Mouse (Mus musculus) neutrophil, adult 65 days (primary cell): ENCODE data around the gene Slc26a5. TPM values are rescaled to one million over a fixed set of nuclear protein-coding genes. Genes with fewer than 3 reads are reported as not detected.

Experiments used
- total RNA-seq: library from RNA; stranded (reverse); gene quantifications from 2 replicates; pipeline ENCODE4 v1.2.4, GENCODE M21; 2023

The Slc26a5 gene
- total RNA-seq, result not detected in 2 replicates

GRCm38 (mm10) chr5:21865346-21866107, at the start of gene Slc26a5:
TSS of gene Slc26a5 (minus strand) at chr5:21865604.

DNA sequence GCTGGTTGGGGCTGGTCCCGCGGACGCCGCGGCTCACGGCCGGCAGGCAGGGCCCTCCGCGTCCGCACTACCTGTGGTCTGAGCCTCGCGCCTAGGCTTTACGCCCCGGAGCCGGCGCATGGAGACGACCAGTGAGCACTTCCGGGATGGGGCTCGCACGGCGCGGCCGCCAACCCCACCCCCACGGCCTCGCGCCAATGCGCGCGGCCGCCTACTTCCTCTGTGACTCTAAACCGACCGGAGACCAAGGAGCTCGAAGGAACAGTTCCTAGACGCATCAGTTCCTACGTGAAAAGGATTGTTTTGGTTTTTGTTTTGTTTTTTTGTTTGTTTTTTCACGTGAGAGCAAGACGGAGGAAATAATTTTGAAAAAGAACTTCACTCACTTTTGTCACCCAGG, 80.4 kb downstream of the Slc26a5 start, which contains the start of the genes Dnajc2 and Psmc2:
Dnajc2 (minus strand) TSS at position 199 of the 400 bp plus-strand sequence.
Psmc2 (plus strand) TSS at position 231 of the 400 bp plus-strand sequence.

Other genes with a start within 250 kb of the Slc26a5 start
- not detected in 2 replicates for gene Fbxl13, start 220.0 kb downstream of the Slc26a5 start, total RNA-seq
- gene Armc10, start 219.8 kb downstream of the Slc26a5 start, total RNA-seq, result 7.1 and 10.1 TPM in 2 replicates
- 0.85 and 1.2 TPM in 2 replicates for gene Napepld, start 164.2 kb downstream of the Slc26a5 start, total RNA-seq
- gene Pmpcb, start 128.5 kb downstream of the Slc26a5 start, total RNA-seq, result 60.3 and 72.3 TPM in 2 replicates
- gene Dnajc2, start 80.4 kb downstream of the Slc26a5 start, total RNA-seq, result 25.2 and 29.3 TPM in 2 replicates
- gene Psmc2, start 80.3 kb downstream of the Slc26a5 start, total RNA-seq, result 57.2 and 60.8 TPM in 2 replicates